Mouse (Mus musculus) heart, adult 2 months (tissue): ENCODE results near the gene Brsk2.

Experiments used
- CTCF ChIP-seq: fragments of 200-600 bp; IDR thresholded peaks from 2 replicates; pipeline ENCODE4 v1.8.1; 2022; ENCODE audit warnings: antibody characterized with exemption, mild to moderate bottlenecking, moderate library complexity
- EP300 ChIP-seq: fragments of 200-500 bp; IDR thresholded peaks from 2 replicates; pipeline ENCODE4 v1.6.1; 2011; ENCODE audit warnings: low read depth, low read length, control low read depth; ENCODE audit not compliant: insufficient read depth
- POLR2A ChIP-seq: fragments of 200-500 bp; IDR thresholded peaks from 2 replicates; pipeline ENCODE4 v1.6.1; 2011; ENCODE audit warnings: mild to moderate bottlenecking, low read depth, low read length, control low read depth; ENCODE audit not compliant: insufficient read depth

GRCm38 (mm10) chr7:142034198-142034597, 84.6 kb downstream of the Brsk2 start:
- TF ChIP-seq CTCF, result no peak
- peak; percentile 82; the same call in 1 of the 2 replicates for TF ChIP-seq POLR2A
- TF ChIP-seq EP300, result peak; percentile 83
